Comparison of ENCODE assay signal across 10 mouse cellular contexts in genomic region chr11:106359350-106359749, GRCm38 (mm10). TPM values are rescaled to one million over a fixed set of nuclear protein-coding genes. Genes with fewer than 3 reads are reported as not detected.
DNase-seq lines count a peak whose midpoint lies in the region; ATAC-seq and TF ChIP-seq lines count a peak whose summit lies in the region.
"Had no signal": no experiment of that assay in that cellular context is flagged by ENCODE, and none has a peak within 500 bp of the region (broad histone marks: within the 10 kb centered on the region; RNA-seq: fewer than 3 reads in every experiment).

No protein-coding gene starts in this region.

- TF ChIP-seq POLR2A in ES-Bruce4 (IDR thresholded peaks at IDR 0.05; ENCODE audit: insufficient read depth, low read length): no peak
- TF ChIP-seq POLR2A in brain, embryonic 14.5 days (IDR thresholded peaks at IDR 0.05; ENCODE audit: borderline replicate concordance, extremely low read depth, insufficient read depth, insufficient read length, poor library complexity, severe bottlenecking): no peak

- no peak for TF ChIP-seq EP300 in ES-Bruce4 (IDR thresholded peaks at IDR 0.05; ENCODE audit: insufficient read depth, low read depth, low read length)

- no peak overlapping the region for H3K4me3 ChIP-seq in left cerebral cortex, adult 2 months
- no peak overlapping the region for H3K4me3 ChIP-seq in ES-Bruce4 (ENCODE audit: low read depth, low read length)
- H3K4me3 ChIP-seq in neural tube, embryonic 11.5 days (ENCODE audit: low read depth, low read length): no peak overlapping the region
- H3K4me3 ChIP-seq: intestine, embryonic 15.5 days; lung, embryonic 15.5 days had no signal

- H3K4me2 ChIP-seq in neural tube, embryonic 11.5 days (ENCODE audit: low read depth): no peak overlapping the region
- H3K4me2 ChIP-seq: intestine, embryonic 15.5 days; lung, embryonic 15.5 days had no signal

- intact Hi-C loops in left cerebral cortex, adult 2 months (cut with DNase I): no loop called here

- no peaks in the 10 kb centered on the region for H3K4me1 ChIP-seq in ES-Bruce4 (ENCODE audit: control insufficient read depth, insufficient read depth, low read length)
- no peaks in the 10 kb centered on the region for H3K4me1 ChIP-seq in neural tube, embryonic 11.5 days (ENCODE audit: control insufficient read depth, insufficient read depth, low read length)

- H3K27me3 ChIP-seq in ES-Bruce4 (ENCODE audit: control insufficient read depth, insufficient read depth, low read length, poor library complexity, severe bottlenecking): no peaks in the 10 kb centered on the region
- no peaks in the 10 kb centered on the region for H3K27me3 ChIP-seq in neural tube, embryonic 11.5 days (ENCODE audit: control insufficient read depth, insufficient read depth, low read length)
- H3K27me3 ChIP-seq: intestine, embryonic 15.5 days; lung, embryonic 15.5 days had no signal

- H3K9ac ChIP-seq in ES-Bruce4 (ENCODE audit: low read depth, poor library complexity, severe bottlenecking): no peak overlapping the region
- H3K9ac ChIP-seq in neural tube, embryonic 11.5 days (ENCODE audit: low read length): no peak overlapping the region
- H3K9ac ChIP-seq: intestine, embryonic 15.5 days; lung, embryonic 15.5 days had no signal

- TF ChIP-seq CTCF in left cerebral cortex, adult 2 months (IDR thresholded peaks at IDR 0.05): peak; percentile 6; the same call in 1 of the 2 replicates
- TF ChIP-seq CTCF in ES-Bruce4 (IDR thresholded peaks at IDR 0.05; ENCODE audit: low read depth, low read length): peak; percentile 66
- peak; percentile 50 for TF ChIP-seq CTCF in brain, embryonic 14.5 days (IDR thresholded peaks at IDR 0.05; ENCODE audit: borderline replicate concordance, extremely low read depth, insufficient read depth, insufficient read length)

- no peak overlapping the region for H3K27ac ChIP-seq in left cerebral cortex, adult 2 months
- H3K27ac ChIP-seq in ES-Bruce4 (ENCODE audit: insufficient read depth, low read length): no peak overlapping the region
- H3K27ac ChIP-seq in neural tube, embryonic 11.5 days (ENCODE audit: low read depth, low read length): no peak overlapping the region
- H3K27ac ChIP-seq: intestine, embryonic 15.5 days; lung, embryonic 15.5 days had no signal

- no peak for ATAC-seq in neural tube, embryonic 11.5 days (ENCODE audit: insufficient read depth, low FRiP score, low TSS enrichment)
- ATAC-seq: intestine, embryonic 15.5 days had no signal

- WGBS in neural tube, embryonic 11.5 days: 19% methylated on average over 5 of the region's 5 CpGs

- H3K36me3 ChIP-seq in ES-Bruce4 (ENCODE audit: control insufficient read depth, insufficient read depth, low read length, poor library complexity, severe bottlenecking): no peaks in the 10 kb centered on the region
- no peaks in the 10 kb centered on the region for H3K36me3 ChIP-seq in neural tube, embryonic 11.5 days (ENCODE audit: control insufficient read depth, insufficient read depth, low read length)
- H3K36me3 ChIP-seq: intestine, embryonic 15.5 days; lung, embryonic 15.5 days had no signal

- H3K9me3 ChIP-seq in ES-Bruce4 (replicated peaks; ENCODE audit: control insufficient read depth, insufficient read depth, low read length, poor library complexity, severe bottlenecking): no peaks in the 10 kb centered on the region
- H3K9me3 ChIP-seq in neural tube, embryonic 11.5 days (ENCODE audit: control insufficient read depth, low read length): no peaks in the 10 kb centered on the region
- H3K9me3 ChIP-seq: intestine, embryonic 15.5 days; lung, embryonic 15.5 days had no signal

- no peak for DNase-seq in left cerebral cortex, adult 2 months (ENCODE audit: extremely low spot score in 1 of 2, low spot score in 2 of 2)
- no peak for DNase-seq in left cerebral cortex, adult 8-10 months (ENCODE audit: low spot score in 2 of 2)
- DNase-seq in brain, embryonic 14.5 days (ENCODE audit: low read depth): peak; percentile 18
- DNase-seq in neural tube, embryonic 11.5 days (ENCODE audit: low spot score): peak; percentile 56
- DNase-seq in urinary bladder, adult 2 months (ENCODE audit: low spot score): no peak
- no peak for DNase-seq in layer of hippocampus, adult 9-10 months (ENCODE audit: low spot score)
- no peak for DNase-seq in kidney, postnatal 10 days

RNA-seq across cellular contexts. Expression of gene Prr29, which starts 5.9 kb away (rescaled TPM):
- not detected for total RNA-seq in left cerebral cortex, adult 2 months (2021)
- not detected for total RNA-seq in left cerebral cortex, adult 8-10 months (2022)
- not detected in 2 replicates for polyA plus RNA-seq in ES-Bruce4 (2011; ENCODE audit: insufficient read depth, insufficient read length, low read depth, missing spikeins)
- polyA plus RNA-seq in brain, embryonic 14.5 days (2012; rRNA removed): not detected in 2 replicates
- polyA plus RNA-seq in neural tube, embryonic 11.5 days (2014; fragmentation: Nextera tagmentation; extraction: Ambion mirVana): not detected in 2 replicates
- polyA plus RNA-seq in urinary bladder, adult 2 months (2012; rRNA removed): 0.27 and 0.33 TPM in 2 replicates

RNA-seq across cellular contexts. Expression of gene Scn4a, which starts 6.3 kb away (rescaled TPM):
- not detected for total RNA-seq in left cerebral cortex, adult 2 months (2021)
- total RNA-seq in left cerebral cortex, adult 8-10 months (2022): under 1 TPM in 3 of 4 experiments, not detected in 1; 0.04 to 0.43 (median 0.11) TPM
- not detected in 2 replicates for polyA plus RNA-seq in ES-Bruce4 (2011; ENCODE audit: insufficient read depth, insufficient read length, low read depth, missing spikeins)
- 0.01 and 0.07 TPM in 2 replicates for polyA plus RNA-seq in brain, embryonic 14.5 days (2012; rRNA removed)
- polyA plus RNA-seq in neural tube, embryonic 11.5 days (2014; fragmentation: Nextera tagmentation; extraction: Ambion mirVana): 0.04 and 0.07 TPM in 2 replicates
- 0.10 and 0.19 TPM in 2 replicates for polyA plus RNA-seq in urinary bladder, adult 2 months (2012; rRNA removed)

RNA-seq across cellular contexts. Expression of gene Icam2, which starts 28.5 kb away (rescaled TPM):
- 1 to 10 TPM; 3.2 to 3.6 TPM for total RNA-seq in left cerebral cortex, adult 2 months (2021)
- total RNA-seq in left cerebral cortex, adult 8-10 months (2022): 1 to 10 TPM; 2.0 to 2.3 (median 2.2) TPM
- not detected in 2 replicates for polyA plus RNA-seq in ES-Bruce4 (2011; ENCODE audit: insufficient read depth, insufficient read length, low read depth, missing spikeins)
- polyA plus RNA-seq in brain, embryonic 14.5 days (2012; rRNA removed): 11.5 and 11.9 TPM in 2 replicates
- 16.1 and 16.8 TPM in 2 replicates for polyA plus RNA-seq in neural tube, embryonic 11.5 days (2014; fragmentation: Nextera tagmentation; extraction: Ambion mirVana)
- 13.2 and 16.3 TPM in 2 replicates for polyA plus RNA-seq in urinary bladder, adult 2 months (2012; rRNA removed)

RNA-seq across cellular contexts. Expression of gene Cd79b, which starts 44.8 kb away (rescaled TPM):
- not detected for total RNA-seq in left cerebral cortex, adult 2 months (2021)
- under 1 TPM in 2 of 4 experiments, not detected in 2; 0.26 to 0.93 TPM for total RNA-seq in left cerebral cortex, adult 8-10 months (2022)
- polyA plus RNA-seq in ES-Bruce4 (2011; ENCODE audit: insufficient read depth, insufficient read length, low read depth, missing spikeins): 0.75 and 1.5 TPM in 2 replicates
- 0.48 and 0.62 TPM in 2 replicates for polyA plus RNA-seq in brain, embryonic 14.5 days (2012; rRNA removed)
- polyA plus RNA-seq in neural tube, embryonic 11.5 days (2014; fragmentation: Nextera tagmentation; extraction: Ambion mirVana): 1.7 and 2.8 TPM in 2 replicates
- polyA plus RNA-seq in urinary bladder, adult 2 months (2012; rRNA removed): 1.3 and 1.7 TPM in 2 replicates

RNA-seq across cellular contexts. Expression of gene Gh, which starts 57.7 kb away (rescaled TPM):
- not detected for total RNA-seq in left cerebral cortex, adult 2 months (2021)
- 10 to 100 TPM in 1 of 4 experiments, 1 to 10 TPM in 1, not detected in 2; 1.1 to 16.8 TPM for total RNA-seq in left cerebral cortex, adult 8-10 months (2022)
- not detected in 2 replicates for polyA plus RNA-seq in ES-Bruce4 (2011; ENCODE audit: insufficient read depth, insufficient read length, low read depth, missing spikeins)
- not detected in 2 replicates for polyA plus RNA-seq in brain, embryonic 14.5 days (2012; rRNA removed)
- not detected in 2 replicates for polyA plus RNA-seq in neural tube, embryonic 11.5 days (2014; fragmentation: Nextera tagmentation; extraction: Ambion mirVana)
- not detected in 2 replicates for polyA plus RNA-seq in urinary bladder, adult 2 months (2012; rRNA removed)
- polyA plus RNA-seq: intestine, embryonic 15.5 days; lung, embryonic 15.5 days had no signal

Comparison
In these comparisons a context has a peak if more than half of its experiments do, and no peak if none do; other contexts are left out.
1. DNase-seq: peak in brain, embryonic 14.5 days (single experiment) and neural tube, embryonic 11.5 days (single experiment); none in left cerebral cortex, adult 2 months (0 of 2), left cerebral cortex, adult 8-10 months (0 of 2), urinary bladder, adult 2 months (single experiment), layer of hippocampus, adult 9-10 months (single experiment) and kidney, postnatal 10 days (single experiment).
2. CTCF ChIP-seq: peak in every context shown above with its lines; median percentile 66 in ES-Bruce4; 50 in brain, embryonic 14.5 days; 6 in left cerebral cortex, adult 2 months.
3. RNA of gene Icam2, which starts 28.5 kb away (polyA plus RNA-seq): 13.2 to 16.3 TPM in urinary bladder, adult 2 months, 16.1 to 16.8 TPM in neural tube, embryonic 11.5 days and 11.5 to 11.9 TPM in brain, embryonic 14.5 days; not detected in ES-Bruce4; every median in the first group is over 10 times any median in the second.